ENCODE assay signal across 8 mouse cellular contexts in the genomic region with DNA sequence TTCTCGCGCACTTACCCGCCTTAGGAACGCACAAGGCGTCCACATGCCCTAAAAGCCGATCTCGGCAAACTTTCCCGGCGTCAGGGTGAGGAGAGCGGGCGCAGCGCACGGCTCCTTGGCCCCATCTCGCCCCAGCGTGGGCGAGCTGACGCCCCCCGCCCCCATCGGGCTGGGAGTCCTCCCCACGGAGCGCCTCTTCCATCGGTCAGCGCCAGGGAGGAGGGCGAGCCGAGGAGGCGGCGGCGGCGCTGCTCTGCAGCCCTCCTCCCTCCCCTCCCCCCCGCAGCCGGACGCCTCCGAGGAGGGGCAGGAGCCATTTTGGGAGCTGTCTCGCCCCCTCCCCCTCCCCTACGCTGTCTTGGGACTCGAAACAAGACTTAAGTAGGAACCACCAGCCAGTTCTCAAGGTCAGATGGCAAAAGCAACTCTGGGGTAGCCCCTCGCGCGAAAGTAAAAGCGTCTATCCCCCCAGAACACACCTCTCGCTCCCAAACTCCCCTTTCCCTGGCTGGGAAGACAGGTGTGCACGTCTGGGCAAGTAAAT. TPM values are rescaled to one million over a fixed set of nuclear protein-coding genes. Genes with fewer than 3 reads are reported as not detected.
DNase-seq lines count a peak whose midpoint lies in the region.

No protein-coding gene starts in this region.

- intact Hi-C loops in left cerebral cortex, postnatal 25 days (cut with DNase I): loop anchor here (5.0 kb wide), 1 partner anchor 507 kb away; a partner anchor contains a TSS

- peak; percentile 70 for DNase-seq in WW6 (ENCODE audit: low read depth, low spot score)
- peak; percentile 83 to 87 for DNase-seq in cerebellum, postnatal 4 days (ENCODE audit: low spot score in 2 of 2)
- DNase-seq in gastrocnemius, adult 8-10 months (ENCODE audit: low spot score in 2 of 2): peak; percentile 81 to 90
- peak; percentile 86 for DNase-seq in induced T-regulatory cell, adult 2 months (ENCODE audit: low read depth)
- DNase-seq in left cerebral cortex, postnatal 25 days (ENCODE audit: low spot score in 2 of 2): peak; percentile 87 to 93
- peak; percentile 91 for DNase-seq in mesoderm, embryonic 11.5 days (ENCODE audit: low read depth, low spot score)
- DNase-seq in right cerebral cortex, postnatal 4 days: peak; percentile 93
- DNase-seq in urinary bladder, postnatal 4 days (ENCODE audit: low spot score in 2 of 2): peak; percentile 88 to 92

RNA-seq across cellular contexts. Expression of a gene that starts 0.9 kb away (rescaled TPM):
- 1 to 10 TPM; 3.0 to 4.6 (median 4.0) TPM for total RNA-seq in gastrocnemius, adult 8-10 months (2022)
- total RNA-seq in left cerebral cortex, postnatal 25 days (2021): 10 to 100 TPM; 26.0 to 26.5 TPM

RNA-seq across cellular contexts. Expression of a gene that starts 2.2 kb away (rescaled TPM):
- total RNA-seq in gastrocnemius, adult 8-10 months (2022): 10 to 100 TPM; 67.9 to 73.8 (median 69.8) TPM
- total RNA-seq in left cerebral cortex, postnatal 25 days (2021): 100 to 1,000 TPM; 178 to 192 TPM

RNA-seq across cellular contexts. Expression of a gene that starts 22.9 kb away (rescaled TPM):
- under 1 TPM in 2 of 4 experiments, not detected in 2; 0.40 to 0.61 TPM for total RNA-seq in gastrocnemius, adult 8-10 months (2022)
- total RNA-seq in left cerebral cortex, postnatal 25 days (2021): under 1 TPM; 0.46 to 0.92 TPM

RNA-seq across cellular contexts. Expression of a gene that starts 28.1 kb away (rescaled TPM):
- not detected for total RNA-seq in gastrocnemius, adult 8-10 months (2022)
- total RNA-seq in left cerebral cortex, postnatal 25 days (2021): under 1 TPM in 1 of 2 experiments, not detected in 1; 0.34 TPM

RNA-seq across cellular contexts. Expression of a gene that starts 32.6 kb away (rescaled TPM):
- total RNA-seq in gastrocnemius, adult 8-10 months (2022): under 1 TPM in 2 of 4 experiments, not detected in 2; 0.19 to 0.81 TPM
- 1 to 10 TPM in 1 of 2 experiments, under 1 TPM in 1; 0.94 to 1.5 TPM for total RNA-seq in left cerebral cortex, postnatal 25 days (2021)

Comparison
In these comparisons a context has a peak if more than half of its experiments do, and no peak if none do; other contexts are left out.
1. Peak in every context shown above with its lines: DNase-seq.
2. RNA of a gene that starts 0.9 kb away (total RNA-seq): 26.0 to 26.5 TPM in left cerebral cortex, postnatal 25 days; 3.0 to 4.6 TPM in gastrocnemius, adult 8-10 months; every median in the first group is over 4 times any median in the second.